Mouse (Mus musculus) layer of hippocampus, adult 9-10 months (tissue): ENCODE results near the gene Rasgrp2.

ENCODE experiments used
- DNase-seq: peaks from one replicate; pipeline ENCODE4 v3.0.0; 2022; ENCODE audit warnings: low spot score

The Rasgrp2 gene

DNA sequence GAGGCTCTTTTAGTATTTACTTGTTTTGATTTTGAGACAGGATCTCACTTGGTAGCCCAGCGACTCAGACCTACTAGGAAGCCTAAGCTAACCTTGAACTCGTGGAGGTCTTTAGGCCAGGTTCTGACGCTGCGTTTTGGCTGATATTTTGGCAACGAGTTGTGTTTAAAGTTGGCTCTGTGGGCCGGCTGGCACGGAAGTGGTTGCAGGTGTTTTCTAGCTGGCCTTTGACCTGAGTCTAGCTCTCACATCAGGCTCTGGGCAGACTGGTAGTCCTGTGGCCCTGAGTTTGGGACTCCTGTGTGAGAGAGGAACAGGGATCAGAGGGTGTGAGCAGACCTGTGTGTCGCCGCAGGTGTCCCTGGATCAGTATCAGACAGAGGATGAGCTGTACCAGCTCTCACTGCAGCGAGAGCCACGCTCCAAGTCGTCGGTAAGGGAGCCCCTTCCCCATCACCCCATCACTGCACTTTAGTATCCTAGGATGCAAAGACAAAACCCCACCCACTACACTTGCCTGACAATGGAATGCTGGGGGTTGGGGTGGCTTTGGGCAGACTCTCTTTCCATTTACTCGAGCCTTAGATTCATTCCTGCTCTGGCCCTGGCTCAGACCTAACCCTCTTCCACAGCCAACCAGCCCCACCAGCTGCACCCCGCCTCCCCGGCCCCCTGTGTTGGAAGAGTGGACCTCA is 8.8 kb downstream of the Rasgrp2 start:
- DNase-seq: no peak

DNA sequence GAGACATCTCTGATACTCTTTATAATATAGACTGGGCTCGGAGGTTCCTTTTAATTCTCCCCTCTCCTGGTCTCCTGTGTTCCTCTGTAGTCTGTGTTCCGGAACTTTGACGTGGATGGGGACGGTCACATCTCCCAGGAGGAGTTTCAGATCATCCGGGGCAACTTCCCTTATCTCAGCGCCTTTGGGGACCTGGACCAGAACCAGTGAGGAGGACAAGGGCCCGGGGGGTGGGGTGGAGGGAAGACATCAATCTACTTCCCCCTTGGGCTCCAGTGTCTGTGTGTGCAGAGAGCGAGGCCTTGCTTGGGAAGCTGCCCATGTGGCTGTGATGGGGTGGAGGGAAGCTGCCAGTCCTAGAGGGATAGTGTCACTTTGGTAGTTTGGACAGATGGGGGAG is 9.6 kb downstream of the Rasgrp2 start:
- no peak for DNase-seq

DNA sequence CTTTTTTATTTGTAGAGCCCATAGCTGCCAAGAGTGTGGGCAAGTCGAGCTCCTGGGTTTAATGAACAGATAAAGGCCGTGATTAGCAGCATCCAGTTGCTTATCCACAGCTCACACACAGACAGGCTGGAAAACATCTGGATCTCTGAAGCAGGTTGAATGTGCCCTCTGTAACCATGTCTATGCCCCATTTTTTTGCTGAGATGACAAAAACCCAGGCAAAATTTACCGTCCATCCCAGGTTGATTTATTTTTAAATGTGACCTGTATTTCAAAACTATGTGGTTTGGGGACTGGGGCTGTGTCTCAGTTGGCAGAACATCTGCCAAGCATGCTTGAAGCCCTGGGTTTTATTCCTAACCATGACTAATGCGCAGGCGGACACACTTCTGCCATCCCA is 10.0 kb downstream of the Rasgrp2 start:
- no peak for DNase-seq

DNA sequence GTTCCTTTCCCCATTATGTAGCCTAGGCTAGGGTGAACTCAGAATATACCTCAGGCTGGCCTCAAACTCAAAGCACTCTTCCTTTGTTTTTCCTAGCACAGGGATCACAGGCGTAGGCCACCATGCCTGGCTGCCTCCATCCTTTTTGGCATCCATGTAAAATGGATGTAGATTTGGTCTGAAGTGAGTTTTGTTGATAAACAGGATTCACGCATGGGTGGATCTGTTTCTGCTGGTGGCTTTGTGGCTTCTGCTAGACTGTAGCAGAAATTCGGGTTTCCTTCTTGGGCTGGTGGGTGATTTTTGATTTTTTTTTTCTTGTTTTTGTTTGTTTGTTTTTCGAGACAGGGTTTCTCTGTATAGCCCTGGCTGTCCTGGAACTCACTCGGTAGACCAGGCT is 10.8 kb downstream of the Rasgrp2 start:
- no peak for DNase-seq

DNA sequence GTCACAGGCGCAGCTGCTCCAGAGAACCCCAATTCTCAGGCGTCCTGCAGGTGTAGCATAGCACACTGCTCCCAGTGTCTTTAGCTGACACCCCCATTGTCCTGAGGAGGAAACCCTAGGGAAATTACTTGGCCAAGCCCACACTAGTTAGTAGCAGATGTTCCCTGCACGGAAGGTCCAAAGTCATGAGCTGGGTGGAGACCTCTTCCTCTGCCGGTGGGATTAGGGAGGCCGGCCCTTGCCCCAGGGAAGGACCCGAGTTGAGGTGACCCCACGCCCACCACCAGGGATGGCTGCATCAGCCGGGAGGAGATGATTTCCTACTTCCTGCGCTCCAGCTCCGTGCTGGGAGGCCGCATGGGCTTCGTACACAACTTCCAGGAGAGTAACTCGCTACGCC is 13.7 kb downstream of the Rasgrp2 start:
- DNase-seq: no peak

DNA sequence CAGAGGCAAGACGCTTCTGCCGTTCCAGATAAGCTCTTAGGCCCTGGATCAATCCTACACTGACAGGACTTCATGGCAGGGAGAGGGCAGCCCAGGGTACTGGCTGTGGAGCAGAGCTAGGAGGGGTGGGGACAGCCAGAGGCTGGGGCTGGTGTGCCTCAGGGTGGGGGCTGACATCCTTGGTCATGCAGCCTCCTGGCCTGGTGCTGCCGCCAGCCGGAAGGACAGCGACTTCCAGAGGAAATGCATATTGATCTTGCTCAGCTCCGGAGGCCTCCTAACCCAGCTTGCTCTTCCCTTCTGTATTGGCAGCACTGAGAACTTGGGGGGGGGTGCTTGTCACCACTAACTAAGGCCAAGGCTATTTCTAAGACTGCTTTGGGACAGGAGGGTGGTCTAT is 16.3 kb downstream of the Rasgrp2 start:
- DNase-seq: no peak

DNA sequence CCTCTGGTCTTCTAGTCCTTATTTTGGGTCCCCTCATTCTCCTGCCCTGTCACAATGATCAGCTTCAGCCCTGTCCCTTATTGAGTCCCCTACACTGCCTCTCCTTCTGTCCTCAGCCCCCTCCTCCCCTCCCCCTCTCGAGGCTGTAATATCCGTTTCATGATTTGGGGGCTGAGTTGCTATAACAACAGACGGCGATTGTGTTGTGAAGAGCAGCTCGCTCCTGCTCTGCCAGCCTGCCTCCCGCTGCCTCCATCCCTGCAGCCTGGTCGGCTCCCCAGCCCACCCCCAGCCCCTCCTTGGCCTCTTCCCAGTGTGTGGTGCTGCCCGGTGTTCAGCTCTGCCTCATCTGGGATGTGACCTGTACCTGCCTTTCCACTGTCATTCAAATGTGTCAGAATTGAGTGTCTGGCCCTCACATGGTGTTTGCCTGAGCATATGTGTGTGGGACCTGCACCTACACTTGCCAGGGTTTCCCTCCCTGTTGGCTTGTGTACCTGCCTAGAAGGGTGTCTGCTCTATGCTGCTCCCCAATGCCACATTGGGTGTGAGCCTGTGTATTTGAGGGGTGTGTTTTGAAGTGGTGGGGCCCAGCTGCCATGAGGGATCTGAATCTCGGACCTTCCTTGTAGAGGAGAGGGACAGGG is 17.1 kb downstream of the Rasgrp2 start:
- DNase-seq: no peak

DNA sequence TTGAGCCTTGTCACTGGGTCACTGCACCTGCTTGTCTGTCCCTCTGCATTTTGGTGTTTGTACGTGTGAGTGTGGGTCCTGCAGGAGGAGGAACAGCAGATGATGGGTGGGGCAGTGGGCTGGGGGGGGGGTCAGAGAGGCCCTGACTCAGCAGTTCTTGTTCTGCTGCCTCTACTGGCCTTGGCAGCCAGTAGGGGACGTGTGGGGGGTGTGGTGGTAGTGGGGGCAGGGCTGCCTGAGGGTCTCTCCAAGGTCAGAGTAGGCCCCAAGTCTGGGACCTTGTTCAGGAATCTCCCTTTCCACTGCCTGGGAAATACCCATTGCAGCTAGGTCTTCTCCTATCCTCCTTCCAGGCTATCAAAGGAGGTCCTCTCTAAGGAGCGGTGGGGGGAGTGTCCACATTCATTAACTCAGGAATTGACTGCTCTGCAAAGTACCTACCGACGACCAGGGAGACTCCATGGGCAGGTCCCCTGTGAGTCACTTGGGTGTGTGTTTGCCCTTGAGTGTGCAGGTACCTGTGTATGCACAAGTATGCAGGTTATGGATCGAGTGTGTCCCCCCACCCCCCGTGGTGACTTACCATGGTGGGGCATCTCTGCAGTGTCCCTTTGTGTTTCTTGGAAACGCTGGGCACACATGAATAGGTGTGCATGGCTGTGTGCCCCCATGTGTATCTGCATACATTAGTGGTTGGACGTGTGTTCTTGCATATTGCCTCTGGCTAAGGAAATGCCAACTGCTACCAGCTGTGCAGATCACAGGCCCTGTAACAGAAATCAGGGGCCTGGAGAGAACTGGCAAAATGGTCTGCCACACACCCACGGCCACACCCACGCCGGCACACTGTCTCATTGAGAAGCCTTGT is 18.0 kb downstream of the Rasgrp2 start:
- no peak for DNase-seq

DNA sequence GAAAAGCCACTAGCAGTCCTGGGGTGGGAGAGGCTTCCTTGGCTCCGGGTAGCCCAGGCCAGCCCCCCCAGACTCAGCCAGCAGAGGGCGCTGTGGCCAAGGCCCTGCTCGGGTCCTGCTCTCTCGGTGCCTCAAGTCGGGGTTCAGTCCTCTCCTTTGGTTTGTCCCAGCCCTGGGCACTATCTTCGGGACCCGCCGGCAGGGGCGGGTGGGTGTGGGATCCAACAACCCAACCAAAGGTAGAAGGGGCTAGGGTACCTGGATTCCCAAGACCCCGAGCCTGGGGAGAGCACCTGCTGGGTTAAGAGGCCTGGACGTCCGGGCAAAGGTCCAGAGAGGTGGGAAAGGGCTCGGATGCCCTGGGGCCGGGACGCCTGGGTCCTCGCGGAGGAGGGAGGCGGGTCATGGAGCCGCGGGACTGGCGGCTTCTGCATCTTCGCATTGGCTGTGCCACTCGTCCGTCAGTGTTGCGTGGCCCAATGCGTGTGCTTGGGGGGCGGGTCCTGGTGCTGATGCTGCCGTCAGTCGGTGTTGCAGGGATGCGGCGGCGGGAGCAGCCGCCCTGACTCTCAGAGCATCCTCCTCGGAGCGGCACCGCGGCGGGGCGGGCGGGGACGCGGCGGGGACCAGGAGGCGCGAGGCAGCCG is 19.2 kb downstream of the Rasgrp2 start, which contains the start of gene Nrxn2:
TSS of gene Nrxn2 (plus strand) at position 499 of the 647 bp plus-strand sequence.
- DNase-seq: peak; percentile 77

DNA sequence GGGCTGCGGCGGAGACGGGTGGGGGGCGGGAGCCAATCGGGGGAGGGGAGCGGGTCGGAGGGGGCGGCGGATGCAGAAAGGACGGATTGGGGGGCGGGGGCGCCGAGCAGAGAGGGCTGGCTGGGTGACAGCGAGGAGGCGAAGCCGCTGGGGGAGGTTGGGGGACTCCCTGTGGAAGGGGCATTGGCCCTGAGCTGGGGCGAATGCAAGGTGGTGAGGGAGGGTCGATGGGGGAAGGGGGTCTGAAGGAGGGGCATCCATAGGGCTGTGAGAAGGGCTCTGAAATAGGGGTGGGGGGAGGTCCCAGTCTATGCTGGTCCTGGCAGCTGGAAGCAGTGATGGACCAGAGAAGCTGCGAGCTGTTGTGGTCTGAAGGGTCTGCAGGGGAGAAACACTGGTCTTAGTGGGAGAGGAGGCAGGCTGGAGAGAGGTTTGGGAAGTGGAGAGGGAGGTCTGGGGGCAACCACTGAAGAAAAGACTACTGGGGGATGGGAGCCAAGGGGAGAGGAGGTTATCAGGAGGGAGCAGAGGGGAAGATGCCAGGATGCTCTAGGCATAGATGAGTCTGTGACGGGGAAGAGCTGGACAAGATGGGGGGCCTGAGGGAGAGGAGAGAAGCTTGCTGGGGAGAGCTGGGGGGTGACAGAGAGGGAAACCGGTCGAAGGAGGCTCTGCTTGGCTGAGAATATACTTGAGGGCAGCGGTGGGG is 20.0 kb downstream of the Rasgrp2 start:
- no peak for DNase-seq

DNA sequence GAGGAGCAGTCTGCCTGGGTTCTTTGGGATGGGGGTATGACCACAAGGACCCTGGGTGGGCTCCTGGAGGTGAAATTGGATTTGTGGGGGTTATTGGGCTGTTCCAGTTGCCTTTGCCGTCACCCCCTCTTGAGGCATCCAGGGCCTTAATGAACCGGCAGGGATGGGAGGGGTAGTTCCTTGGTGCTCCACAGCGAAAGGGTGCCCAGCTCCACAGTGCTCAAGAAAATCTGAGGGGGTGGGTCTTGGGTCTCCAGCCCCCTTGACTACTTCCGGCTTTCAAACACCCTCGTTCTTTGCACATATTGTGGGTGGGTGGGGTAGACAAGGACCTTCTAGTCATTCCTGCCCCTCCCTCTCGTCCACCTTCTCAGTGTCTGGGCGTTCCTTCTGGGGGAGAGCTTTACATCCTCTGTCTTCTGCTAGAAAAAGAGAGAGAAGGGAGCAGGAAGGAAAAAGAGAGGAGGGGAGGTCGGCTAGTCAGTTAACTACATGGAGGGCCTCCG is 20.7 kb downstream of the Rasgrp2 start:
- DNase-seq: no peak

DNA sequence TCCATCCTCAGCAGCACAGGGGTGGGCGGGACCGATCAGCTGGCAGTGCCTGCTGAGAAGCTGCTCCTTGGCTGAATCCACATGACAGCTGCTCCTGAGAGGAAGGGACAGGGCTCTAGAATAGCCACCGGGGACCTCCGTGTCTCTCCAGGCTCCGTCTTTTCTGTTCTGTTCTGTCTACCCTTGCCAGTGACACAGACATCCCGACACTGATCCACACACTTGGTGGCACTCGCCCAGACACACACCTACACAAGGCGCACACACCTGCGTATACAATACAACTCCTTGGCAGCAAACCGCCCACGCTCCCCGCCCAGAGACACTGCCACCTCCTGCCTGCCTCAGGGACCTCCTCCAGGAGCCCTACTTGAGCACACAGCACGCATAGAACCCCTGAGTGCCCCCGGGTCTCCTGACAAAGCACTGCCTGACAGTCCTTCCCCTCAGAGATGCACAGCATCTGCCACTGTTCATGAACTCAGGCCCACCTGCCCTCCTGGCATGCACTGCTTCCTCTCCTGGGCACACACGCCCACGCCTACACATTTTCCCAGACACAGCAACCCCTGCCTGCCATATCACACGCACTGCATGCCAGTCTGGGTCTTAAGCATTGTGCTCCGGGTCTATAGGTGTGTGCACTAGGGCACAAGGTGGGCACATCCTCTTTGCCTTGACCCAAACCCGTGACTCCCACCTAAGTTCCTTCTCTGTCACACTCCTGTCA is 21.5 kb downstream of the Rasgrp2 start:
- no peak for DNase-seq

DNA sequence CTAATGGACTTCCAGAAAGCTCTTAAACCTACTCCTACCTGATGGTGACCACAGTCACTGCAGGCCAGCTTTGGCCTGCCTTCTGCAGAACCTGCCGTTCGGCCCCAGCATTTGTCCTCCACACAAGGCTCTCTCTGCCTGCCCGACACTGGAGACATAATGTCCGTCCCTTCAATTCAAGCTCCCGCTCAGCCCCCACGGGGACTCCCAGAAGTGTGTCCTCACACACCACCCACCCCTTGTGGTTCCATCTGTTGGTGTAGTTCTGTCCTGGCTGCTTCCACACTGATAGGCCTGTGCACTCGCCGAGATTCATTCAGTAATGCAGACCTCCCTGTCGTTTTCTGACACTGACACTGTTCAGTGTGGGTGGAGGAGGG is 22.1 kb downstream of the Rasgrp2 start:
- no peak for DNase-seq

DNA sequence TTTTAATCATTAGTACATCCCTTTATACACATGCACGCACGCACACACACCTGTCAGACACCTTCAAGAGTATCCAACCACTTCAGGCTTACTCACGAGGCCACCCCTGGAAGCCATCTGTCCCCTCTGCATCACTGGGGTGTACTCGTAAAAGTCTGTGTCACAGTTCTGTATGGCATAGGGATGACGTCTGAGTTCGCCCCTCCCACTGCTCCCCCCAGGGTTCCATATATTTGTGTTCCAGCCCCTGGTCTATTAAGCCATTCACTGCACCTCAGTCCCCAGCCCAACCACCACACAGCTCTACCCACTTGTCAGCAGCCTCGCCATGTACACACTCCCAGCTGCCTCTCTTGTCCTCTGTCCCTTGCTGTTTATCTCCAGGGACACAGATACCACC is 22.9 kb downstream of the Rasgrp2 start:
- DNase-seq: no peak

DNA sequence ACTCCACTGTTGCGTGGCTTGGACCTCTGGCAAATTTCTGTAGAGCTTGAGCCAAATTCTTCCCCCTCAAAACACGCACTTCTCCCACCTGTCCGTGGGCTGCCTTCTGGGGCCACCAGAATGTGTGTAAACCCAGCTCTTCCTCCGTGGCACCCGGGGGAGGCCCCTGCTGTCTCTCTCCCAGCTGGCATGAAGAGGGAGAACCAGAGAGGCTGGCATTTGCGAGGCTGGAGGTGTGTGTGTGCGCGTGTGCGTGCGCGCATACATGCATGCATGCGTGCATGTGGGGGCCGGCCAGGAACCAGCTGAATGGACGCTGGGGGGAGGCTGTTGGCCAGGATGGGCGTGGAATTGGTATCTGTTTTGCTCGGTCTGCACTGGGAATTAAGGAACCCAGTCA is 24.1 kb downstream of the Rasgrp2 start:
- DNase-seq: no peak

DNA sequence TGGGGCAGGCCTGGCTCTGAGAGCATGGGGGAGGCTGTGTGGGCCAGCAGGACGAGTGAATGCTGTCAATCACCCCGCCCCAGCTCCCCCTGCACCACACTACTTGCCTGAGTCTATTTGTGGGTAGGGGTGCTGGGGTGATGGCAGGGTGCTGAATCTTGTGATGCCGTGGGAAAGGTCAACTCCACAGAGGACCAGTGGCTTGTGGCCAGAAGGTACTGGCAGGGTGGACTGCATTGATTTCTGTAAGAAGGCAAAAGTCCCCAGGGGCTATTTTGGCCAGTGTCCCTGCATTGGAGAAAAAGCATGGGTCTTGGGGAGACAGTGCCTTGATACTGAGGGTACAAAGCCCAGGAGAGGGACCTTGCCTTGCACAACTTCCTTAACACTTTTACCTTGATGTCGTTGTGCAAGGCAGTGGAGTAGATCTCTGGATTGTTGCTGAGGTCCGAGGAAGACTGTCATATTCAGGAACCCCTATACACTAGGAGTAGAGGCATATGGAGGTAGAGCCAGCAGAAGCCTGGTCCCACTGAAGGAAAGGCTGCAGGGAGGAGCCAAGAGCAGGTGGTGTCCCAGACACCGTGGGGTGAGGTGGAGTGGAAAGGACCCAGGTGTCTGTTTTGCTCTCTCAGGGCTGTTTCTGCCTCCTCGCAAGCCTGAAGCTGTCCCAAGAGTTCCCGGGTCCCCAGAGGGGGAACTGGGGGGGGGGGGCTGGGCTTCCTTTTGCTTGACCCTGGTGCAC is 25.2 kb downstream of the Rasgrp2 start:
- DNase-seq: no peak

DNA sequence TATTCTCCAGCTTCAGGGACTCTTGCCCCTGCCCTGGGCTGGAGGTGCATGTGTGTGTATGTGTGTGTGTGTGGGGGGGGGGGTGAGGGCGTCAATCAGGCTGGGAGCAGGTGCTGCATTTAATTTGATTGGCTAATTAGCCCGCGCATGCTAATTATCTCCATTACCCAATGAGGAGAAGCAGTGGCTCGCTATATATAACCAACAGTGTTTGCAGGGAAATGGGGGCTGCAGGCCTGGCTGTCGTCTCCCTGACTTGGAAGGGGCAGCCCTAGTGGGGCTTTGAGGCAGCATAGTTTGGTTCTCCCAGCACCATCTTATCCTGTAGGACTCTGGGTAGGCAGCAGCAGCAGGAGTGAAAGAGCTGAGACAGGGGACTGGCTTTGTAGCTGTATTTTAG is 26.5 kb downstream of the Rasgrp2 start:
- no peak for DNase-seq

DNA sequence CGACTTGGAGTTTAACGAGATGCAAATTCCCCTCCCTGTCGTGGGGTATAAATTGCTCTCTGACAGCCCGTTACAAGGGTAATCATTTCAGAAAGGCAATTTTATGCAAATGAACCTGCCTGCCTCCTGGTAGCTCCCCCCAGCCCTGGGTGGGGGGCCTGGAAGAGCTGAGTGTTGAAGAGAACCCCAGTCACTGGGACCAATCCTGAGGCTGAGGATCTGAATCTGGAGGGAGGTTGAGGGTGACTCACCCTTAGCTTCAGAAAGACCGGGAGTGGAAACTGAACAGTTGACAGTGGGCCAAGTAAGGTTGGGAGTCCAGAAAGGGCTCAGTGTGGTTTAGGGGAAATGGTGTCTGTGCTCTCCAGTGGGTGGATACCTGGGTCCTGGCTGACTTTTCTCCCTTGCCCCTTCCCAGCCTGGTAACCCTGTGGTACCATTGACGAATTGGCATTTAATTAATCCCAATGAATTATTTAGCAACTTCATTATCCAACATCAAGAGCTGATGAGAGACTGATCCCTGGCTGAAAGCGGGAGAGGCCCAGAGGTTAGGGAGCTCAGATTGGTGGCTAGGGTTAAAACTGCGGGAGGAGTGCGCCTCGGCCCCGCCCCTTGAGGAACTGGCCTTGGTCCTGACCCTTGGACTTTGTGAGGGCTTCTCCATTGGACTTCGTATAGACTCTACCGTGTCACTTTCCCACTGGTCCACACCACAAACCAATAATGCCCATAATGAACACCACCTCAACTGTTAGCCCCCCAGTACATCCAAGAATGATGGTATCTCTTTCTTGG is 27.8 kb downstream of the Rasgrp2 start:
- no peak for DNase-seq

DNA sequence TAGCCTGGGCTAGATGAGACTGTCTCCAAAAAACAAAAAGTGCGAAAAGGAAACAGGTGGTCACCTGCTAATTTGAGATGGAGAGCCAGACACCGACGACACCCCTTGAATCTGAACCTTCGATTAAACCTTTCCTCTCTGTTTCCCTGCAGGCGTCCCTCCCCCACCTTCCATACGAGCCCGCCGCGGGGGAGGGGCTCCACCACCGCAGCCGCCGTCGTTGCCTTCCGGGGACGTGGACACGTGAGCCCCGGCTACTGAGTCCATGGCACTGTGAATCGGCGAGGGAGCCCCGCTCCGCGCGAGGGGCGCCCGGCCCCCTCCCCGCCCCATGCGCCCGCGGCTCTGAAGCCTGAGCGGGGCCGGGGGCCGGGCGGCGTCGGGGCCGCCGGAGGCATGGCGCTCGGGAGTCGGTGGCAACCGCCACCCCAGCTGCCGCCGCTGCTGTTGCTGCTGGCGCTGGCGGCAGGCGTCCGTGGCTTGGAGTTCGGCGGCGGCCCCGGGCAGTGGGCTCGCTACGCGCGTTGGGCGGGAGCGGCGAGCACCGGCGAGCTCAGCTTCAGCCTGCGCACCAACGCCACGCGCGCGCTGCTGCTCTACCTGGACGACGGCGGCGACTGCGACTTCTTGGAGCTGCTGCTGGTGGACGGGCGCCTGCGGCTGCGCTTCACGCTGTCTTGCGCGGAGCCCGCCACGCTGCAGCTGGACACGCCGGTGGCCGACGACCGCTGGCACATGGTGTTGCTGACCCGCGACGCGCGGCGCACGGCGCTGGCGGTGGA is 28.7 kb downstream of the Rasgrp2 start:
- DNase-seq: no peak
